Mouse (Mus musculus) liver, embryonic 14.5 days (tissue): ENCODE measurements around the gene Gbf1.

Experiments
- CTCF ChIP-seq: IDR thresholded peaks from 2 replicates; pipeline ENCODE4 v1.5.1; 2016; ENCODE audit warnings: antibody characterized with exemption, low read depth, control low read depth
- EP300 ChIP-seq: IDR thresholded peaks from 2 replicates; pipeline ENCODE4 v1.6.1; 2016; ENCODE audit warnings: antibody characterized with exemption, low read depth

GRCm38 (mm10) chr19:46182241-46182640, 29.9 kb downstream of the Gbf1 start:
- TF ChIP-seq CTCF = no peak
- no peak for TF ChIP-seq EP300
